Mouse (Mus musculus) ES-E14 (cell line): ENCODE data around the gene BC051665. TPM values are rescaled to one million over a fixed set of nuclear protein-coding genes. Genes with fewer than 3 reads are reported as not detected.

Experiments used
- DNase-seq: peaks from one replicate; pipeline ENCODE4 v3.0.0-alpha.2; 2013; ENCODE audit warnings: low read depth, low spot score
- H3K27ac ChIP-seq: 2 replicates; pipeline ENCODE4 v1.5.1; 2012; ENCODE audit warnings: low read depth, mild to moderate bottlenecking, low read length, moderate library complexity, mixed read lengths; ENCODE audit not compliant: poor library complexity, insufficient read depth, severe bottlenecking
- H3K36me3 ChIP-seq: 2 replicates; pipeline ENCODE4 v1.6.1; 2012; ENCODE audit warnings: mild to moderate bottlenecking, low read length, moderate library complexity, mixed read lengths; ENCODE audit not compliant: control insufficient read depth, poor library complexity, insufficient read depth, severe bottlenecking
- H3K4me1 ChIP-seq, 2 experiments: fragments of 150-350 bp in 1 of 2; sonication (generic) in 1 of 2; 2 replicates each; pipeline ENCODE4 v1.6.1; 2012; ENCODE audit warnings: low read length in 2 of 2, mild to moderate bottlenecking in 1 of 2, mixed read lengths in 1 of 2; ENCODE audit not compliant: control insufficient read depth in 2 of 2, insufficient read depth in 2 of 2, poor library complexity in 1 of 2
- H3K4me3 ChIP-seq, 2 experiments: fragments of 150-350 bp in 1 of 2; sonication (generic) in 1 of 2; 2 replicates each; pipeline ENCODE4 v1.5.1; 2012; ENCODE audit warnings: low read length in 2 of 2, low read depth in 1 of 2, mild to moderate bottlenecking in 1 of 2, mixed read lengths in 1 of 2; ENCODE audit not compliant: insufficient read depth in 1 of 2, poor library complexity in 1 of 2, severe bottlenecking in 1 of 2
- H3K9ac ChIP-seq: 2 replicates; pipeline ENCODE4 v1.6.1; 2012; ENCODE audit warnings: low read depth, mild to moderate bottlenecking, low read length, mixed read lengths; ENCODE audit not compliant: poor library complexity, insufficient read depth, severe bottlenecking
- H3K9me3 ChIP-seq: fragments of 150-350 bp; sonication (generic); 2 replicates; pipeline ENCODE4 v1.6.1; 2012; ENCODE audit warnings: low read depth, mild to moderate bottlenecking, low read length; ENCODE audit not compliant: control insufficient read depth, insufficient read depth
- CHD2 ChIP-seq: IDR thresholded peaks from 2 replicates; pipeline ENCODE4 v1.6.1; 2014; ENCODE audit warnings: mild to moderate bottlenecking, low read depth, low read length, inconsistent platforms
- HCFC1 ChIP-seq: IDR thresholded peaks from 2 replicates; pipeline ENCODE4 v1.6.1; 2012; ENCODE audit warnings: low read length, inconsistent platforms, borderline replicate concordance; ENCODE audit not compliant: insufficient read depth
- MAFK ChIP-seq: IDR thresholded peaks from 2 replicates; pipeline ENCODE4 v1.6.1; 2014; ENCODE audit warnings: mild to moderate bottlenecking, low read depth, low read length, inconsistent platforms; ENCODE audit not compliant: insufficient read depth
- ZC3H11A ChIP-seq: IDR thresholded peaks from 2 replicates; pipeline ENCODE4 v1.6.1; 2012; ENCODE audit warnings: low read depth, mild to moderate bottlenecking, inconsistent platforms, low read length, borderline replicate concordance
- ZNF384 ChIP-seq: IDR thresholded peaks from 2 replicates; pipeline ENCODE4 v1.6.1; 2012; ENCODE audit warnings: low read depth, low read length, inconsistent platforms
- in situ Hi-C, 2 experiments: fragments of 600-800 bp; cut with MboI; formaldehyde crosslinking; loops; one replicate each; pipeline ENCODE4 v1.15.1; 2025; ENCODE audit warnings: low sequenced_read_pairs in 2 of 2, inconsistent platforms in 1 of 2; ENCODE audit not compliant: unreplicated experiment in 2 of 2
- total RNA-seq: library from RNA; depleted of rRNA; stranded (reverse); fragments of 300-350 nt; gene quantifications from 2 replicates; pipeline ENCODE4 v1.2.3, GENCODE M21; 2012

The BC051665 gene
- total RNA-seq, 1 experiment: not detected

- H3K36me3 ChIP-seq: no peaks in the 10 kb centered on the region; the same call in 1 of the 2 replicates
- TF ChIP-seq ZC3H11A (no peak), CHD2 (no peak), ZNF384 (no peak), HCFC1 (no peak), MAFK (no peak)
- H3K9ac ChIP-seq: no peak overlapping the region
- no peak overlapping the region for H3K4me3 ChIP-seq
- no peak overlapping the region for H3K27ac ChIP-seq
- in situ Hi-C loops: loop anchor here in 1 of 2 experiments (5.0 kb wide), 1 partner anchor 261 kb away; no protein-coding TSS in a partner anchor
- peaks cover 0 to 6% of the 10 kb centered on the region in 2 experiments; a peak in 2 of 4 replicates for H3K4me1 ChIP-seq
- H3K9me3 ChIP-seq: no peaks in the 10 kb centered on the region
- DNase-seq: no peak
These were observed 42.6 kb downstream of the BC051665 start for GRCm38 (mm10) chr13:60743381-60744077.

DNA sequence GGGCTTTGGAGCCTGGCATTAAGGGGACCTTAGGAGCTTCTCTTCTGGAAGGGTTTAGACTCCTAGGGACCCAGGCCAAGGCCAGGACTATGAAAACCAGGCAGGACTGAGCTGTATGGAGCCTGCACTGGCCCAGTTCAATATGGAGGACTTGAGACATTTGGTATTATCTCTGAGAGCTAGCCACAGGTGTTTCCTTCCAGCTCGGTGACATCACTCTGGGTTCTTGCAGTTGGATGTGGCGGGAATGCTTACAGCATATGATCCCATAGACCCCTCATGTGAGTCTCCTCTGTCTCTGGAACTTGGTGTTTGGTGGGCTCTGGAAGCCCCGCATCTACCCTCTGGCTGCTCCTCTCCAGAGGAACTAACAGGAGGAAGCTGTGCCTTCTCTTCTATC lies 43.6 kb downstream of the BC051665 start:
- TF ChIP-seq HCFC1 (no peak), ZC3H11A (no peak), CHD2 (no peak), MAFK (no peak), ZNF384 (no peak)
- in situ Hi-C loops: loop anchor here in 1 of 2 experiments (5.0 kb wide), 1 partner anchor 260 kb away; no protein-coding TSS in a partner anchor
- no peak overlapping the region for H3K27ac ChIP-seq
- H3K9ac ChIP-seq: no peak overlapping the region
- H3K36me3 ChIP-seq: no peaks in the 10 kb centered on the region; the same call in 1 of the 2 replicates
- no peaks in the 10 kb centered on the region for H3K9me3 ChIP-seq
- no peak for DNase-seq
- no peak overlapping the region for H3K4me3 ChIP-seq
- H3K4me1 ChIP-seq: peaks cover 0 to 8% of the 10 kb centered on the region in 2 experiments; a peak in 2 of 4 replicates

- DNase-seq: no peak
- H3K9ac ChIP-seq: no peak overlapping the region
- H3K4me3 ChIP-seq: no peak overlapping the region
- H3K4me1 ChIP-seq: peaks cover 0 to 11% of the 10 kb centered on the region in 2 experiments; a peak in 2 of 4 replicates
- TF ChIP-seq CHD2: no peak
- 0 out of 2 replicates have a peak, but pooled peaks have one; percentile 29 for TF ChIP-seq ZC3H11A
- no peak overlapping the region for H3K27ac ChIP-seq
- in situ Hi-C loops: loop anchor here in 1 of 2 experiments (5.0 kb wide), 1 partner anchor 258 kb away; no protein-coding TSS in a partner anchor
- H3K9me3 ChIP-seq: no peaks in the 10 kb centered on the region
- peaks cover 2% of the 10 kb centered on the region; the same call in 1 of the 2 replicates for H3K36me3 ChIP-seq
These were observed 45.9 kb downstream of the BC051665 start for GRCm38 (mm10) chr13:60740248-60740647.

GRCm38 (mm10) chr13:60738429-60738828 lies 47.7 kb downstream of the BC051665 start:
- DNase-seq: peak; percentile 63
- Histone ChIP-seq H3K9me3 (no peaks in the 10 kb centered on the region), H3K27ac (no peak overlapping the region), H3K4me1 (peaks cover 0 to 7% of the 10 kb centered on the region in 2 experiments; a peak in 2 of 4 replicates), H3K9ac (no peak overlapping the region), H3K36me3 (peaks cover 2% of the 10 kb centered on the region; the same call in 1 of the 2 replicates), H3K4me3 (peak overlapping the region in 1 of 2 experiments; percentile 8; a peak in 1 of 4 replicates)
- in situ Hi-C loops: no loop called here
- peak; percentile 39; the same call in 1 of the 2 replicates for TF ChIP-seq ZNF384
- TF ChIP-seq MAFK: no peak
